Mouse (Mus musculus): ENCODE data around the gene Gm10300. TPM values are rescaled to one million over a fixed set of nuclear protein-coding genes. Genes with fewer than 3 reads are reported as not detected.
A peak's percentile ranks its signal among the peaks of the same experiment; 100 is the strongest.

Gene Gm10300
- polyA plus RNA-seq, 1 experiment from 2014 or later, result not detected

DNA sequence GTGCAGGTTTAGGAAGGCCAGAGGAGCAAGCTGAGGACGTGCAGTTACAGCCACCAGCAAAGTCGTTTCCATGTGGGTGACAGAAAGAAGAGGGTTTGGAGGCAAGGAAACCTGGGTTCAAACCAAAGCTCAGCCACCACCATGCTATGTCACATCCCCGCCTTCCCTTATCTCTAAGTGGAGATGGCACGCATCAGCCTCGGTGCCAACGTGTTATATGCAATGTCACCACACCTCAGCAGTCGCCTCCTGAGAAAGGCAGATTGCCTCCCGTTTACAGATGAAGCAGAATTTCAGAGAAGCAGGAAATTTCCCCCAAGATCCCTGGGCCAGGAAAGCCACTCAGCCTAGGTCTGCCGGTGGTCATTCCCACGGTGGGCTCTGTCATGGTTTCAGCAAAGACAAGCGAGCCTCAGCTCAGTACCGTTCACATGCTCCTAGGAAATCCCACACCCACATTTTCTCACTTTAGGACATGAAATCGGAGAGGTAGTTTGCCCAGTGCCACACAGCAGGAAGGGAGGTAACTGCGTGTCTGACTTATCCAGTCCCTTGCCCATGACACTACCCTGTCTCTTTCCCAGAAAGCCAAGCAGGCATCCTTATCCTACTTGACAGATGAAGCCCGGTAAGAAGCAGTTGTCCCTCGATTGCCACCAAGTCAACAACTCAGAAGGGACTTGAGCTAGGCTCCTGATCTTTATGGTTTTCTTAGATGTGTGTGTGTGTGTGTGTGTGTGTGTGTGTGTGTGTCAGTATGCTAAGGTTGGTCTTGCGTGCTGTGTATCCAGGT is 14.3 kb upstream of the Gm10300 start:
- Histone ChIP-seq H3K27me3 (ENCODE audit: poor library complexity, severe bottlenecking) (no peaks in the 10 kb centered on the region), H3K4me1 (peaks cover 7% of the 10 kb centered on the region; the same call in 1 of the 2 replicates), H3K4me3 (no peak overlapping the region), H3K9me3 (no peaks in the 10 kb centered on the region), H3K27ac (no peak overlapping the region), H3K36me3 (replicated peaks) (no peaks in the 10 kb centered on the region)
- 80% methylated on average over 17 of the region's 17 CpGs for WGBS
- DNase-seq (ENCODE audit: extremely low spot score, low spot score), result no peak

- DNase-seq (ENCODE audit: extremely low spot score, low spot score), result no peak
- no peaks in the 10 kb centered on the region for H3K36me3 ChIP-seq (replicated peaks)
- no peaks in the 10 kb centered on the region for H3K9me3 ChIP-seq
- no peak overlapping the region for H3K4me3 ChIP-seq
- 84% methylated on average over 8 of the region's 8 CpGs for WGBS
- H3K4me1 ChIP-seq, result peaks cover 20% of the 10 kb centered on the region
- H3K27me3 ChIP-seq (ENCODE audit: poor library complexity, severe bottlenecking), result no peaks in the 10 kb centered on the region; the same call in 1 of the 2 replicates
- H3K27ac ChIP-seq, result no peak overlapping the region
Measured at GRCm38 (mm10) chr4:132062289-132062688, 12.2 kb upstream of the Gm10300 start.

DNA sequence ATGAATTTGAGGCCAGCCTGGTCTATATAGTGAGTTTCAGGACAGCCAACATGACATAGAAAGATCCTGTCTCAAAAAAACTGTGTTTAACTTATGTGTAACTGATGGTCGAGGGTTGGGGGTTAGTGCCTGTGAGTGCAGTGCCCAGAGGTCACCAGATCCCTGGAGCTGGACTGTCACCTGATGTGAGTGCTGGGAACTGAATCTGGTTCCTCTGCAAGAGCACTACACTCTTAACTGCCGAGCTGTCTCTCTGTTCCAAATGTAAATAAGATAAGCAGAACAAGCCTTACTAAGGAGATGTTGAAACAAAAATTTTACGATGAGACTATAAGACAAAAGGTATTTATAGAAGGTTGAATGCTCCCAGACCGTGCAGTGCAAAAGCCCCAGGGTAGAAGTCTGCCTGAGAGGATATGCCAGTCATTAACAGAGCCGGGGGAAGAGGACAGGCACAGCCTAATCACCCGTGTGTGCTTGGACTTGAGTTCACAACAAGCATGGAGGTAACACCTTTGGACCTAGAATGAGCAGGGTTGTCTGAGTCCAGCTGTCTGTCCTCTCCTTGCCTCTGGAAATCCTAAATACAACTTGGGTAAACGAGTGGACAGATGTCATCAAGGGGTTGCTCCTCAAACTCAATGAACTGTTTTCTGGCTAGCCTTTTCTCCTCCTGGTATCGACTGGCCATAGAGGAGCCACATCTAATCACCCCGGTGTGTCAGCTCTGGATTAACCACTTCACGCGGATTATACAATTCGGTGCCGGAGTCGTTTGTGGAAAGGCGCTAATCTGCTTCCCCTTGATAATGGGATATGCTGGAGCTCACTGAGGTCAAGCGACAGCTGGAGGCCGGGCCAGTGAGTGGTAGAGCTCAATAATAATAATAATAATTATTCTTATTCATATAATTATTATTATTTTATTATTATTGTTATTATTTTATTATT is 11.3 kb upstream of the Gm10300 start:
- Histone ChIP-seq H3K4me1 (peaks cover 21% of the 10 kb centered on the region), H3K27me3 (ENCODE audit: poor library complexity, severe bottlenecking) (no peaks in the 10 kb centered on the region; the same call in 1 of the 2 replicates), H3K36me3 (replicated peaks) (no peaks in the 10 kb centered on the region), H3K9me3 (no peaks in the 10 kb centered on the region), H3K4me3 (no peak overlapping the region), H3K27ac (no peak overlapping the region)
- no peak for DNase-seq (ENCODE audit: extremely low spot score, low spot score)
- 80% methylated on average over 17 of the region's 17 CpGs for whole genome bisulfite sequencing

GRCm38 (mm10) chr4:132064550-132064949 is 9.9 kb upstream of the Gm10300 start:
- Histone ChIP-seq H3K4me1 (peaks cover 23% of the 10 kb centered on the region), H3K36me3 (replicated peaks) (no peaks in the 10 kb centered on the region)
- WGBS, result 92% methylated on average over 5 of the region's 5 CpGs

GRCm38 (mm10) chr4:132065578-132065977 is 8.9 kb upstream of the Gm10300 start:
- WGBS, result 83% methylated on average over 3 of the region's 3 CpGs
- H3K27ac ChIP-seq, result 0 out of 2 replicates have a peak overlapping the region, but pooled peaks have one; percentile 9
- DNase-seq (ENCODE audit: extremely low spot score, low spot score), result no peak

More at GRCm38 (mm10) chr4:132064550-132064949, 9.9 kb upstream of the Gm10300 start:
- Histone ChIP-seq H3K4me3 (no peak overlapping the region), H3K27me3 (ENCODE audit: poor library complexity, severe bottlenecking) (no peaks in the 10 kb centered on the region; the same call in 1 of the 2 replicates), H3K27ac (no peak overlapping the region), H3K9me3 (no peaks in the 10 kb centered on the region)
- no peak for DNase-seq (ENCODE audit: extremely low spot score, low spot score)

DNA sequence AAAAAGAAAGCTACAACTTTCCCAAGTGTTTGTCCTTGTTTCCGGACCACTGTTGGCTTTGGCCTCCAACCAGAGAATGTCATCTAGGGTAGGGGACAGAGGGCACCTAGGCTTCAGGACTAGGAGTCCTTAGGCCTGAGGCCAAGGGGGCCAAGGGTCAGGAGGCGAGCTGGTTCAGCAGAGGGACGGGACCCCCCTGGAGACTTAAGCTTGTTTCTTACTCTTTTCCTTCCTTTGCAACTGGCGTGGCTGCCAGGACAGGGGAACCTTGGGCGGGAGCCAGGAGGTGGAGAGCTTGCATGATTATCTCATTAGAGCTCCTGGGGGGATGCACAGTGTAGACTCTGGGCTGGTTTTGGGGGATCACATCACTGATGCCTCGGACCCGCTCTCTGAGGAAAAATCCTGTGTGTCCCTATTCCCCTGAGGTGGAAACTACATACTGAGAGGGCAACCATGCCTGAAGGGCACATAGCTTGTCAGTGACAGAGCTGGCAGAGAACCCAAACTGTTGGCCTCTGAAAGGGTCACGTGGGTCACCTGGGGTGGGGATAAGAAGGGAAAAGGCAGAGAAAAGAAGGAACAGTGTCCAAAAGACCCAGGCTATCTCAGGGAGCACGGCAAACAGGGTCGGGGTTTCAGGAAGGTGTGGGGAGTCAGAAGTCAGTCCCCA is 8.3 kb upstream of the Gm10300 start:
- Histone ChIP-seq H3K4me3 (no peak overlapping the region), H3K36me3 (replicated peaks) (no peaks in the 10 kb centered on the region), H3K27ac (peak overlapping the region; percentile 9; the same call in 1 of the 2 replicates), H3K4me1 (peaks cover 28% of the 10 kb centered on the region), H3K9me3 (no peaks in the 10 kb centered on the region), H3K27me3 (ENCODE audit: poor library complexity, severe bottlenecking) (peaks cover 11% of the 10 kb centered on the region; the same call in 1 of the 2 replicates)
- DNase-seq (ENCODE audit: extremely low spot score, low spot score), result no peak
- 63% methylated on average over 10 of the region's 10 CpGs for whole genome bisulfite sequencing

More at GRCm38 (mm10) chr4:132065578-132065977, 8.9 kb upstream of the Gm10300 start:
- H3K9me3 ChIP-seq, result no peaks in the 10 kb centered on the region
- peaks cover 26% of the 10 kb centered on the region for H3K4me1 ChIP-seq
- no peak overlapping the region for H3K4me3 ChIP-seq
- H3K36me3 ChIP-seq (replicated peaks), result no peaks in the 10 kb centered on the region
- peaks cover 5% of the 10 kb centered on the region; the same call in 1 of the 2 replicates for H3K27me3 ChIP-seq (ENCODE audit: poor library complexity, severe bottlenecking)

GRCm38 (mm10) chr4:132067112-132067937 is 7.2 kb upstream of the Gm10300 start:
- Histone ChIP-seq H3K9me3 (no peaks in the 10 kb centered on the region), H3K27ac (no peak overlapping the region), H3K27me3 (ENCODE audit: poor library complexity, severe bottlenecking) (peaks cover 22% of the 10 kb centered on the region), H3K4me1 (peaks cover 27% of the 10 kb centered on the region), H3K4me3 (no peak overlapping the region), H3K36me3 (replicated peaks) (no peaks in the 10 kb centered on the region)
- no peak for DNase-seq (ENCODE audit: extremely low spot score, low spot score)
- 89% methylated on average over 14 of the region's 14 CpGs for WGBS

GRCm38 (mm10) chr4:132067938-132068235 is 6.6 kb upstream of the Gm10300 start:
- Histone ChIP-seq H3K36me3 (replicated peaks) (no peaks in the 10 kb centered on the region), H3K4me3 (no peak overlapping the region), H3K9me3 (no peaks in the 10 kb centered on the region), H3K27me3 (ENCODE audit: poor library complexity, severe bottlenecking) (peaks cover 27% of the 10 kb centered on the region), H3K4me1 (peaks cover 26% of the 10 kb centered on the region), H3K27ac (no peak overlapping the region)
- 82% methylated on average over 2 of the region's 2 CpGs for WGBS
- no peak for DNase-seq (ENCODE audit: extremely low spot score, low spot score)

DNA sequence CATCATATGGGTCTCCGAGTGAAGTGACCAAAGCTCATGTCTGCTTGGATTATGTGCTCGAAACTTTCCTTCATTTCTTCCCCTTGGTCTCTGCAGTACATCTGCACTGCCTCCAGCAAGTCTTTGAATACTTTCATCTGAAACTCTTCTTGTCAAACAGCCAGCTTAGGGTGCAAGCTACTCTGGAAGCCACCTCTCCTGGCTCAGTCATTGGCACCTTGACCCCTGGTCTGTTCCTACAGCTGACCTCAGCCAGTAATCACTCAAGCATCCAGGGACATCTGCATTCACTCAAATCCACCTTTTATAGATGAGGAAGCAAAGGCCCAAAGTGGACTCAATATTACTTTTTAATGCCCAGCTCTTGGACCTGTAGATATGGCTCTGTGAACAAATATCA is 2.8 kb upstream of the Gm10300 start:
- Histone ChIP-seq H3K4me1 (peaks cover 49% of the 10 kb centered on the region), H3K4me3 (no peak overlapping the region), H3K36me3 (replicated peaks) (no peaks in the 10 kb centered on the region), H3K27ac (no peak overlapping the region), H3K27me3 (ENCODE audit: poor library complexity, severe bottlenecking) (peaks cover 60% of the 10 kb centered on the region), H3K9me3 (no peaks in the 10 kb centered on the region)
- DNase-seq (ENCODE audit: extremely low spot score, low spot score), result no peak
- WGBS, result 99% methylated on average over 2 of the region's 2 CpGs

- H3K27me3 ChIP-seq (ENCODE audit: poor library complexity, severe bottlenecking), result peaks cover 65% of the 10 kb centered on the region
- no peak overlapping the region for H3K4me3 ChIP-seq
Measured at GRCm38 (mm10) chr4:132072156-132072555, 2.3 kb upstream of the Gm10300 start.

DNA sequence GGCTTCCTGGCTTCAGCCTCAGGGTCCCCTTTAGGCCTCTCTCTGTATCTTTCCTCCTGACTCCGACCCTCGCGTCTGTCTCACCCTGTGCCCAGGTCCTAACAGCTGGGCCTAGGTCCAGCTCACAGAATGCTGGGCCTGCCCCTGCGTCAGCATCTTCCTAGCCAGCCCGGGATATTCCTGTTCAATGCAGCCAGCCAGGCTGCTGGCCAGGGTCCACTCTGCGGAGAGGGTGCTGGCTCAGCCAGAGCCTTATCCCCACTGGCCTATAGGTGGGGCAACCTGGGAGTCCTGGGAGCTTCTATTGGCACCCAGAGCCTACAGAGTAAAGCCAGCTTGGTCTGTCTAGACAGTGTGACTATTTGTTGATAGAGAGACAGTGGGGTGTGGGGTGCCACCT is 1.6 kb upstream of the Gm10300 start:
- peak overlapping the region; percentile 83; the same call in 1 of the 2 replicates for H3K27ac ChIP-seq
- H3K4me3 ChIP-seq, result peak overlapping the region; percentile 87
- 58% methylated on average over 6 of the region's 6 CpGs for WGBS
- DNase-seq (ENCODE audit: extremely low spot score, low spot score), result no peak
- no peaks in the 10 kb centered on the region for H3K9me3 ChIP-seq
- H3K4me1 ChIP-seq, result peaks cover 58% of the 10 kb centered on the region
- H3K27me3 ChIP-seq (ENCODE audit: poor library complexity, severe bottlenecking), result peaks cover 73% of the 10 kb centered on the region
- H3K36me3 ChIP-seq (replicated peaks), result no peaks in the 10 kb centered on the region

More at GRCm38 (mm10) chr4:132072156-132072555, 2.3 kb upstream of the Gm10300 start:
- no peak overlapping the region for H3K27ac ChIP-seq
- H3K36me3 ChIP-seq (replicated peaks), result no peaks in the 10 kb centered on the region
- H3K9me3 ChIP-seq, result no peaks in the 10 kb centered on the region
- peaks cover 51% of the 10 kb centered on the region for H3K4me1 ChIP-seq
- DNase-seq (ENCODE audit: extremely low spot score, low spot score), result no peak
- 79% methylated on average over 3 of the region's 3 CpGs for WGBS

Data from forebrain, embryonic 10.5 days (tissue).